In the genomic region with DNA sequence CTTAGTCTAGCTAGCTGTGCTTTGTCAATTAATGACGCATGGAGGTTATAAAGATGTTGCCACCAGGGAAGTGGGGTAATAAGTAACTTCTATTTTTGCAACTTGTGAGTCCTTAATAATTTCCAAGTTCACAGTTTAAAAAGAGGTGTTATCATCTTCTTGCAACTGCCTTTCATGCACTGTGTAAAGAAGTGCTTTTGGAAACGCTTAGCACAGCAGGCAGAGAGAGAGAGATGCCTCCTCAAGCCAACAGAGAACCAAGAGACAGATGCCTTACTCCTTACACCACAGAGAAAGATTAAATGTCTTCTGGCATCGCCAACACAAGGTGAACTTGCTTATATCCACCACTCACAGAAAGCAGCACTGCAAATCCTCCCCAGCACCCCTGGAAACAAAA, we compare ENCODE assay signal across 26 mouse cellular contexts. TPM values are rescaled to one million over a fixed set of nuclear protein-coding genes. Genes with fewer than 3 reads are reported as not detected.
A peak's percentile ranks its signal among the peaks of the same experiment; 100 is the strongest.
DNase-seq lines count a peak whose midpoint lies in the region; ATAC-seq and TF ChIP-seq lines count a peak whose summit lies in the region.
"Had no signal": no experiment of that assay in that cellular context is flagged by ENCODE, and none has a peak within 500 bp of the region (broad histone marks: within the 10 kb centered on the region; RNA-seq: fewer than 3 reads in every experiment).

No protein-coding gene starts in this region.

- ATAC-seq in frontal cortex, adult (ENCODE audit: low TSS enrichment): peak; percentile 64
- ATAC-seq in midbrain, postnatal 0 days (ENCODE audit: low FRiP score): no peak
- ATAC-seq in midbrain, embryonic 11.5 days (ENCODE audit: low FRiP score): no peak
- ATAC-seq: CD4-positive, CD25-positive, alpha-beta regulatory T cell, adult 4 months; forebrain, embryonic 14.5 days; hindbrain, embryonic 16.5 days had no signal

- H3K27ac ChIP-seq in midbrain, postnatal 0 days (ENCODE audit: low read depth, low read length): peak overlapping the region; percentile 34; the same call in 1 of the 2 replicates
- H3K27ac ChIP-seq in midbrain, embryonic 11.5 days (ENCODE audit: low read depth, low read length): no peak overlapping the region
- H3K27ac ChIP-seq: embryonic facial prominence, embryonic 10.5 days; embryonic facial prominence, embryonic 13.5 days; heart, adult 2 months; heart, embryonic 10.5 days; heart, embryonic 13.5 days; hindbrain, embryonic 12.5 days had no signal

- no peaks in the 10 kb centered on the region for H3K9me3 ChIP-seq in midbrain, postnatal 0 days (ENCODE audit: low read length)
- no peaks in the 10 kb centered on the region for H3K9me3 ChIP-seq in midbrain, embryonic 11.5 days (ENCODE audit: control insufficient read depth, low read length)
- H3K9me3 ChIP-seq: embryonic facial prominence, embryonic 13.5 days; heart, embryonic 10.5 days; hindbrain, embryonic 12.5 days had no signal

- no peaks in the 10 kb centered on the region for H3K4me1 ChIP-seq in midbrain, postnatal 0 days (ENCODE audit: insufficient read depth, low read length)
- H3K4me1 ChIP-seq in midbrain, embryonic 11.5 days (ENCODE audit: control insufficient read depth, insufficient read depth, low read length): no peaks in the 10 kb centered on the region
- H3K4me1 ChIP-seq: embryonic facial prominence, embryonic 13.5 days; heart, embryonic 10.5 days; heart, embryonic 13.5 days; hindbrain, embryonic 12.5 days had no signal

- no peak overlapping the region for H3K4me2 ChIP-seq in midbrain, postnatal 0 days (ENCODE audit: low read depth, low read length, poor library complexity, severe bottlenecking)
- no peak overlapping the region for H3K4me2 ChIP-seq in midbrain, embryonic 11.5 days
- H3K4me2 ChIP-seq: embryonic facial prominence, embryonic 13.5 days; heart, embryonic 13.5 days; hindbrain, embryonic 12.5 days had no signal

- no peaks in the 10 kb centered on the region for H3K36me3 ChIP-seq in midbrain, postnatal 0 days (ENCODE audit: insufficient read depth, low read length)
- no peaks in the 10 kb centered on the region for H3K36me3 ChIP-seq in midbrain, embryonic 11.5 days (ENCODE audit: control insufficient read depth, insufficient read depth, low read length)
- H3K36me3 ChIP-seq: embryonic facial prominence, embryonic 10.5 days; embryonic facial prominence, embryonic 13.5 days; heart, embryonic 10.5 days; heart, embryonic 13.5 days; hindbrain, embryonic 12.5 days had no signal

- no peak for TF ChIP-seq CTCF in midbrain, postnatal 0 days (IDR thresholded peaks at IDR 0.05)

- DNase-seq in frontal cortex, postnatal 14 days (ENCODE audit: low spot score in 2 of 2): no peak
- DNase-seq in kidney, adult 9 months: peak; percentile 29
- no peak for DNase-seq in kidney, postnatal 4 days
- DNase-seq in midbrain, postnatal 0 days (ENCODE audit: low spot score): no peak
- DNase-seq in midbrain, embryonic 11.5 days (ENCODE audit: low spot score, missing footprints): no peak
- DNase-seq in telencephalon, adult 2 months (ENCODE audit: low read depth, low spot score): peak; percentile 22
- no peak for DNase-seq in right cerebral cortex, postnatal 36 days (ENCODE audit: low spot score in 2 of 2)
- DNase-seq: adrenal gland, adult 2 months; adrenal gland, postnatal 14 days; cerebellum, adult 11-12 months; cerebellum, adult 8-10 months; cerebellum, postnatal 10 days; cerebellum, postnatal 36 days; embryo, embryonic 11 days; gastrocnemius, postnatal 25 days; heart, adult 2 months had no signal

- no peak overlapping the region for H3K9ac ChIP-seq in midbrain, postnatal 0 days (replicated peaks; ENCODE audit: low read length, poor library complexity, severe bottlenecking)
- no peak overlapping the region for H3K9ac ChIP-seq in midbrain, embryonic 11.5 days (ENCODE audit: low read length)
- H3K9ac ChIP-seq: embryonic facial prominence, embryonic 13.5 days; heart, embryonic 13.5 days; hindbrain, embryonic 12.5 days had no signal

- no peaks in the 10 kb centered on the region for H3K27me3 ChIP-seq in midbrain, postnatal 0 days (ENCODE audit: insufficient read depth, low read length)
- no peaks in the 10 kb centered on the region for H3K27me3 ChIP-seq in midbrain, embryonic 11.5 days (ENCODE audit: control insufficient read depth, insufficient read depth, low read length)
- H3K27me3 ChIP-seq: embryonic facial prominence, embryonic 13.5 days; hindbrain, embryonic 12.5 days had no signal

- H3K4me3 ChIP-seq in midbrain, postnatal 0 days (ENCODE audit: low read depth, low read length): no peak overlapping the region
- no peak overlapping the region for H3K4me3 ChIP-seq in midbrain, embryonic 11.5 days (ENCODE audit: low read depth, low read length)
- H3K4me3 ChIP-seq: embryonic facial prominence, embryonic 10.5 days; embryonic facial prominence, embryonic 13.5 days; erythroblast, embryonic 14.5 days; heart, adult 2 months; heart, embryonic 10.5 days; heart, embryonic 13.5 days; hindbrain, embryonic 12.5 days had no signal

- 69% methylated on average over 3 of the region's 3 CpGs for WGBS in midbrain, postnatal 0 days
- 84% methylated on average over 3 of the region's 3 CpGs for WGBS in midbrain, embryonic 11.5 days

RNA-seq across cellular contexts. Expression of gene Aplf, which starts 24.0 kb away (rescaled TPM):
- total RNA-seq in midbrain, postnatal 0 days (2014; rRNA removed): 4.2 and 5.5 TPM in 2 replicates
- polyA plus RNA-seq in midbrain, postnatal 0 days (2015; fragmentation: Nextera tagmentation; extraction: Ambion mirVana): 4.4 and 5.0 TPM in 2 replicates
- 14.8 and 15.9 TPM in 2 replicates for polyA plus RNA-seq in midbrain, embryonic 11.5 days (2014; fragmentation: Nextera tagmentation; extraction: Ambion mirVana)

RNA-seq across cellular contexts. Expression of gene Efcc1, which starts 34.7 kb away (rescaled TPM):
- 6.6 and 15.8 TPM in 2 replicates for total RNA-seq in midbrain, postnatal 0 days (2014; rRNA removed)
- polyA plus RNA-seq in midbrain, postnatal 0 days (2015; fragmentation: Nextera tagmentation; extraction: Ambion mirVana): 8.7 and 11.2 TPM in 2 replicates
- 6.1 and 6.4 TPM in 2 replicates for polyA plus RNA-seq in midbrain, embryonic 11.5 days (2014; fragmentation: Nextera tagmentation; extraction: Ambion mirVana)
- polyA plus RNA-seq: erythroblast, embryonic 14.5 days had no signal

Comparison
In these comparisons a context has a peak if more than half of its experiments do, and no peak if none do; other contexts are left out.
1. DNase-seq: peak in kidney, adult 9 months (single experiment) and telencephalon, adult 2 months (single experiment); none in frontal cortex, postnatal 14 days (0 of 2), kidney, postnatal 4 days (0 of 2), midbrain, postnatal 0 days (single experiment), midbrain, embryonic 11.5 days (single experiment) and right cerebral cortex, postnatal 36 days (0 of 2).